Mouse (Mus musculus) cerebellum, adult 2 months (tissue): ENCODE measurements at regions not wholly inside any gene's neighbourhood (a gene's known extent, or its start where the extent isn't known, plus 50 kb on each side); places are given as distances from the start of the nearest gene placed in this dataset.

Source experiments
- CTCF ChIP-seq: fragments of 200-500 bp; IDR thresholded peaks from 2 replicates; pipeline ENCODE4 v1.5.1; 2011; ENCODE audit warnings: low read depth, mild to moderate bottlenecking, control low read depth, low read length, moderate library complexity, borderline replicate concordance; ENCODE audit not compliant: insufficient read depth
- POLR2A ChIP-seq: fragments of 200-500 bp; IDR thresholded peaks from 2 replicates; pipeline ENCODE4 v1.6.1; 2011; ENCODE audit warnings: low read length, control low read depth, borderline replicate concordance; ENCODE audit not compliant: insufficient read depth

DNA sequence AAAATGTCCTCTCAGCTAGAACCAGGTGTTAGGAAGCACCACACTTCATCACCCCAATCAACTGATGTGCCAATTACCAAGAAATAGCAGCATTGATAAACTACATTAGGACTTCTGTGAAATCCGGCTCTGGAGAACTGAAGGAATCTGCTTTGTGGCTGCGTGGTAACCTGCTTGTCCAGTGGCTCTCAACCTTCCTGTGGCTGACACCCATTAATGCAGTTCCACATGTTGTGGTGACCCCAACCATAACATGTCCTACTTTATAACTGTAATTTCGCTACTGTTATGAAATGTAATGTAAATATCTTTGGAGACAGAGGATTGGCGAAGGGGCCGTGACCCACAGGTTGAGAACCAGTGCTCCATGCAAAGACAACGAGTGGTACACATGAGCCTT, 136.7 kb downstream of the Gm11011 start:
- no peak for TF ChIP-seq CTCF
- no peak for TF ChIP-seq POLR2A
